Mouse (Mus musculus) left cerebral cortex, postnatal 36 days (tissue): ENCODE results near the gene Zscan20. TPM values are rescaled to one million over a fixed set of nuclear protein-coding genes. Genes with fewer than 3 reads are reported as not detected.

Experiments used
- total RNA-seq, 2 experiments: library from RNA; stranded (reverse); gene quantifications; 2 replicates each; pipeline ENCODE4 v1.2.3; 2021

Zscan20 gene
- total RNA-seq, 2 experiments from 2014 or later = 5.8 to 9.0 TPM

Other genes with a start within 250 kb of the Zscan20 start
- gene Tlr12, start 8.5 kb upstream of the Zscan20 start, total RNA-seq = under 1 TPM; 0.41 to 0.74 TPM
- gene Phc2, start 44.6 kb upstream of the Zscan20 start, total RNA-seq = 10 to 100 TPM; 88.2 to 92.3 TPM
- gene A3galt2, start 145.3 kb upstream of the Zscan20 start, total RNA-seq = under 1 TPM; 0.10 to 0.41 TPM
- 10 to 100 TPM; 30.0 to 31.6 TPM for gene Zfp362, start 195.9 kb upstream of the Zscan20 start, total RNA-seq